Mouse (Mus musculus) brain, embryonic 14.5 days (tissue): Measurements from ENCODE around the gene Wee1.

ENCODE experiments used
- CTCF ChIP-seq: fragments of 200-500 bp; IDR thresholded peaks from 2 replicates; pipeline ENCODE4 v1.5.1; 2012; ENCODE audit warnings: inconsistent platforms, mild to moderate bottlenecking, moderate library complexity, borderline replicate concordance; ENCODE audit not compliant: insufficient read depth, insufficient read length; ENCODE audit errors: extremely low read depth
- POLR2A ChIP-seq: fragments of 200-500 bp; IDR thresholded peaks from 2 replicates; pipeline ENCODE4 v1.6.1; 2012; ENCODE audit warnings: mild to moderate bottlenecking, inconsistent platforms, borderline replicate concordance; ENCODE audit not compliant: poor library complexity, insufficient read depth, insufficient read length, severe bottlenecking; ENCODE audit errors: extremely low read depth

- TF ChIP-seq POLR2A (no peak), CTCF (no peak)
Measured at GRCm38 (mm10) chr7:110156712-110157260, 34.9 kb downstream of the Wee1 start.
